Mouse (Mus musculus) stomach, embryonic 15.5 days (tissue): Measurements from ENCODE around the gene Ubl7. TPM values are rescaled to one million over a fixed set of nuclear protein-coding genes. Genes with fewer than 3 reads are reported as not detected.
A peak's percentile ranks its signal among the peaks of the same experiment; 100 is the strongest.

Source experiments
- ATAC-seq: fragments of 200-750 bp; cut with Nextera tagmentation; 2 replicates; pipeline ENCODE4 v1.8.0; 2017; ENCODE audit warnings: low read depth, moderate number of reproducible peaks, moderate TSS enrichment; ENCODE audit not compliant: insufficient read depth, low FRiP score
- H3K27ac ChIP-seq: fragments of 300-500 bp; sonication (generic); 2 replicates; pipeline ENCODE4 v1.5.1; 2015; ENCODE audit warnings: mild to moderate bottlenecking, inconsistent platforms
- H3K27me3 ChIP-seq: fragments of 300-500 bp; sonication (generic); replicated peaks from 2 replicates; pipeline ENCODE4 v1.6.1; 2015; ENCODE audit warnings: inconsistent platforms
- H3K36me3 ChIP-seq: fragments of 300-500 bp; sonication (generic); 2 replicates; pipeline ENCODE4 v1.6.1; 2015; ENCODE audit warnings: inconsistent platforms
- H3K4me1 ChIP-seq: fragments of 300-500 bp; sonication (generic); 2 replicates; pipeline ENCODE4 v1.6.1; 2015; ENCODE audit warnings: inconsistent platforms
- H3K4me2 ChIP-seq: fragments of 300-500 bp; sonication (generic); 2 replicates; pipeline ENCODE4 v1.6.1; 2015; ENCODE audit warnings: mild to moderate bottlenecking, inconsistent platforms
- H3K4me3 ChIP-seq: fragments of 300-500 bp; sonication (generic); replicated peaks from 2 replicates; pipeline ENCODE4 v1.5.1; 2015; ENCODE audit warnings: inconsistent platforms
- H3K9ac ChIP-seq: fragments of 300-500 bp; sonication (generic); 2 replicates; pipeline ENCODE4 v1.6.1; 2015; ENCODE audit warnings: inconsistent platforms
- H3K9me3 ChIP-seq: fragments of 300-500 bp; sonication (generic); 2 replicates; pipeline ENCODE4 v1.6.1; 2016; ENCODE audit warnings: inconsistent platforms
- whole genome bisulfite sequencing: fragments of 180-500 bp; shearing (Covaris S2); methylation state at CpG from one replicate; pipeline ENCODE4 v1.1.7; 2015; 5-methylcytosine and 5-hydroxymethylcytosine counted together
- polyA plus RNA-seq: library from polyadenylated mRNA; unstranded; fragments of >200 nt; fragmentation: Nextera tagmentation; extraction: Ambion mirVana; gene quantifications from 2 replicates; pipeline ENCODE4 v1.2.1, GENCODE M21; 2015

Gene Ubl7
- polyA plus RNA-seq = 85.4 and 92.0 TPM in 2 replicates

- Histone ChIP-seq H3K4me1 (peaks cover 5% of the 10 kb centered on the region; the same call in 1 of the 2 replicates), H3K27me3 (no peaks in the 10 kb centered on the region), H3K9me3 (no peaks in the 10 kb centered on the region), H3K4me2 (peak within 1 kb of the TSS; percentile 81), H3K27ac (peak within 1 kb of the TSS; percentile 79), H3K36me3 (no peaks in the 10 kb centered on the region), H3K9ac (peak within 1 kb of the TSS; percentile 59), H3K4me3 (peak within 1 kb of the TSS; percentile 67)
- peak; percentile 98 for ATAC-seq
- WGBS = 2% methylated on average over 47 of the region's 47 CpGs
Observed at GRCm38 (mm10) chr9:57910254-57911160, at the start of gene Ubl7. Gene Ubl7 (plus strand): TSS chr9:57910979.

GRCm38 (mm10) chr9:57861951-57862471 lies 48.8 kb upstream of the Ubl7 start:
- H3K36me3 ChIP-seq = no peaks in the 10 kb centered on the region
- 37% methylated on average over 9 of the region's 9 CpGs for WGBS
- 0 out of 2 replicates have a peak, but pooled peaks cover 5% of the 10 kb centered on the region for H3K4me1 ChIP-seq
- no peak overlapping the region for H3K9ac ChIP-seq
- no peak overlapping the region for H3K4me2 ChIP-seq
- no peak overlapping the region for H3K27ac ChIP-seq
- H3K9me3 ChIP-seq = no peaks in the 10 kb centered on the region
- H3K27me3 ChIP-seq = no peaks in the 10 kb centered on the region
- H3K4me3 ChIP-seq = no peak overlapping the region
- ATAC-seq = no peak

- Histone ChIP-seq H3K4me1 (0 out of 2 replicates have a peak, but pooled peaks cover 5% of the 10 kb centered on the region), H3K27me3 (no peaks in the 10 kb centered on the region), H3K4me3 (no peak overlapping the region), H3K27ac (no peak overlapping the region), H3K9ac (no peak overlapping the region), H3K36me3 (no peaks in the 10 kb centered on the region), H3K9me3 (no peaks in the 10 kb centered on the region), H3K4me2 (no peak overlapping the region)
- ATAC-seq = no peak
Observed at GRCm38 (mm10) chr9:57864336-57864735, 46.4 kb upstream of the Ubl7 start.

- Histone ChIP-seq H3K36me3 (no peaks in the 10 kb centered on the region), H3K4me1 (0 out of 2 replicates have a peak, but pooled peaks cover 5% of the 10 kb centered on the region), H3K27me3 (no peaks in the 10 kb centered on the region), H3K4me3 (no peak overlapping the region), H3K4me2 (no peak overlapping the region), H3K27ac (no peak overlapping the region), H3K9ac (no peak overlapping the region), H3K9me3 (no peaks in the 10 kb centered on the region)
- ATAC-seq = no peak
- WGBS = 65% methylated on average over 7 of the region's 7 CpGs
Observed at GRCm38 (mm10) chr9:57866530-57866929, 44.2 kb upstream of the Ubl7 start.

DNA sequence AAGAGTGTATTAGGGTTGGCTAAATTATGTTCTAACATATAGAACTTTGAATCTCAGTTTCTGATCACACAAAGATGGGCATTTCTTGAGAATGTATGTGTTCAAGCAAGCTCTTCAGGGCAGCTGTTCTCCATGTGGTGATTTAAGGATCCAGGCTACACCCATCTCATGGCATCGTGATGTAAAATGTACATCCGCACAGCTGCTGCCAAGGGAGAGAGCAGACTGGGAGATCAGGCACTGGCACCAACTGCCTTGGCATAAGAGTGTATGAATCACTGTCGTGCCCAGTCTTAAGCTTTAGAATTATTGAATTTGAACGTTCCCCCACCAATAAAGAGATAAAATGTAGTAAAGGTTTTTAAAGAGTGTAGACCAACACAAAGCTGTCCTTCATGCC lies 43.5 kb upstream of the Ubl7 start:
- H3K4me3 ChIP-seq = no peak overlapping the region
- H3K27me3 ChIP-seq = no peaks in the 10 kb centered on the region
- no peak overlapping the region for H3K27ac ChIP-seq
- no peaks in the 10 kb centered on the region for H3K36me3 ChIP-seq
- no peak overlapping the region for H3K9ac ChIP-seq
- H3K4me1 ChIP-seq = 0 out of 2 replicates have a peak, but pooled peaks cover under 1% of the 10 kb centered on the region
- WGBS = 81% methylated on average over 4 of the region's 4 CpGs
- no peaks in the 10 kb centered on the region for H3K9me3 ChIP-seq
- no peak overlapping the region for H3K4me2 ChIP-seq
- ATAC-seq = no peak

DNA sequence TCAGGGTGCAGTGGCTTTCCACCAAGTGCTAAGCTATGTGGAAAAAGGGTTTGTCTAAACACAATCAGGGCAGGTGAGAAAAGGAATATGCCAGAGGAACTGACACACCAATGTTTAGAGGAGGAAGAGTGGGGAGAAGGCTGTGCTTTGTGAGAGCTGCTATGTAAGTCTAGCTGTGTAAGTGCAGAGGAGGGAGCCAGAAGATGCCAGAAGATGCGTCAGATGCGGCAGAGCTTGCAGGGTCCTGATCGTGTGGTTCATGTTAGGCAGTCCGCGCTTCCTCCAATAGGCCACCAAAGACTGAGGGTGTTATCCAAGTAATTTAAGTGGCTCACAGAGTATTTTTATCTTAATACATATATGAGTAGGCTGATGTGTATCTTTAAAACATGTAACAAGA lies 42.9 kb upstream of the Ubl7 start:
- Histone ChIP-seq H3K9me3 (no peaks in the 10 kb centered on the region), H3K27me3 (no peaks in the 10 kb centered on the region), H3K36me3 (no peaks in the 10 kb centered on the region), H3K4me2 (no peak overlapping the region), H3K4me3 (no peak overlapping the region), H3K9ac (no peak overlapping the region), H3K4me1 (no peaks in the 10 kb centered on the region), H3K27ac (no peak overlapping the region)
- 83% methylated on average over 5 of the region's 5 CpGs for WGBS
- ATAC-seq = no peak

DNA sequence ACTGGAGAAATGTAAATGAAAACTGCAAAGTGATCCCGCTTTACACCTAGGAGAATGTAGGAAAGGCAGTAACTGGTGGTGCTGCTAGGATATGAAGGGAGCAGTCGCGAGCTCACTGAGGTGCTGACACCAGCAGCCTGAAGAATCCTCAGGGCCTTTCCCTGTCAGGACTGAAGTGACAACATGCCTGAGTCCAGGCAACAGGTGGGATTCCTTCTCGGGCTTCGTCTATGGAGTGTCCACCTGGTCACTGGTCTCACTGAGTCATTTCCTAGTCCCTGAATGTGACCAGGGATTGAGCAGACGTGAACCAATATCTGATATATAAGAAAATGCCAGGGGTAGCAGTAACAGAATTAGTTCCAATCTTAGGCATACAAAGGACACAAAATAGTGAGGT lies 42.0 kb upstream of the Ubl7 start:
- Histone ChIP-seq H3K4me3 (no peak overlapping the region), H3K27ac (no peak overlapping the region), H3K4me1 (no peaks in the 10 kb centered on the region), H3K36me3 (no peaks in the 10 kb centered on the region), H3K9ac (no peak overlapping the region), H3K27me3 (no peaks in the 10 kb centered on the region), H3K4me2 (no peak overlapping the region), H3K9me3 (no peaks in the 10 kb centered on the region)
- 76% methylated on average over 6 of the region's 6 CpGs for WGBS
- ATAC-seq = no peak

DNA sequence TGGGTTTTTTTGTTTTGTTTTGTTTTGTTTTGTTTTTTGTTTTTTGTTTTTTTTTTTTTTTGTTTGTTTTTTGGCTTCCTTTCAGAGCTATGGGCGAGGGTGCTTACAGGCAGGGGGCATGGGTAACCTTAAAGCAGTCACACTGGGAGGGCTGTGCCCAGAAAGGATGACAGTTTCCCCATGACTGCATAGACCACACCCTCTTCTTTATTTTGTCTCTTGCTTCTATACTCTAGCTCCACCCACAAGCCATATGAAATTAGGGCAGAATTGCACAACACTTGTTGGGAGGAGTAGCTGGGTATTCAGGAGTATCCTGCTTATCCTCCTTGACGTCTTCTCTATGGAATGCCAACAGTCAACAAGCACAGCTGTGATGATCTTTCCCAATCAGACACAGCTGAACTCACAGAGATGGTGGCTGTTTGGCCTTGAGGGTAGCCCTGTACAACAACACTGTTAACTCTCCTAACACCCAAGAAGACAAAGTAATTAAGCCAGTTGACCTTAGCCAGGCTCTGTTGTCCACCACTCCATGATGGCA lies 40.4 kb upstream of the Ubl7 start:
- WGBS = 44% methylated on average over 2 of the region's 2 CpGs
- H3K27ac ChIP-seq = no peak overlapping the region

GRCm38 (mm10) chr9:57874134-57874533 lies 36.6 kb upstream of the Ubl7 start:
- ATAC-seq = no peak
- no peaks in the 10 kb centered on the region for H3K4me1 ChIP-seq
- no peak overlapping the region for H3K4me3 ChIP-seq
- H3K27ac ChIP-seq = no peak overlapping the region
- no peak overlapping the region for H3K4me2 ChIP-seq
- WGBS = 81% methylated on average over 5 of the region's 5 CpGs
- H3K27me3 ChIP-seq = no peaks in the 10 kb centered on the region
- H3K9ac ChIP-seq = no peak overlapping the region
- no peaks in the 10 kb centered on the region for H3K9me3 ChIP-seq
- H3K36me3 ChIP-seq = no peaks in the 10 kb centered on the region

More for the DNA sequence above, 40.4 kb upstream of the Ubl7 start:
- Histone ChIP-seq H3K4me1 (no peaks in the 10 kb centered on the region), H3K27me3 (no peaks in the 10 kb centered on the region), H3K4me3 (no peak overlapping the region), H3K36me3 (no peaks in the 10 kb centered on the region), H3K4me2 (no peak overlapping the region), H3K9ac (no peak overlapping the region), H3K9me3 (no peaks in the 10 kb centered on the region)
- ATAC-seq = no peak

DNA sequence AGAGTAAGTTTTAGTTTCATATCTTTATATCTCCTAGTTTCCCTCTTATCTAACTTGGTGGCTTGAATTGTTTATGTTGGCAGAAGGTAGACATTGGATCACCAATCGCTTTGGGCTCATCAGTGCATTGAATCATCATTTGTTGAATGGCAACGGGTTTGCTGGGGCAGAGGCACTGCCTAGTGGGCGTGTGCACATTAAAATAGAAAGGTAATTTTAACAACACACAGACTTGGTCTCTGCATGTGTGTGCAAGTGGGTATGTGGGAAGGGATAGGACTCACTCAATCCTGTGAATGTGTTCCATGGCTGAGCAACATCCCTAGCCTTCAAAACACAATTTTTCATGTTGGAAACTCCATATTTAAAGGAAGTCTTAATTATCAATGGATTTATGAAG lies 35.8 kb upstream of the Ubl7 start:
- Histone ChIP-seq H3K27me3 (no peaks in the 10 kb centered on the region), H3K27ac (no peak overlapping the region), H3K36me3 (no peaks in the 10 kb centered on the region), H3K4me1 (no peaks in the 10 kb centered on the region), H3K4me3 (no peak overlapping the region), H3K9ac (no peak overlapping the region), H3K4me2 (no peak overlapping the region), H3K9me3 (no peaks in the 10 kb centered on the region)
- no peak for ATAC-seq
- WGBS = 63% methylated on average over 3 of the region's 3 CpGs

DNA sequence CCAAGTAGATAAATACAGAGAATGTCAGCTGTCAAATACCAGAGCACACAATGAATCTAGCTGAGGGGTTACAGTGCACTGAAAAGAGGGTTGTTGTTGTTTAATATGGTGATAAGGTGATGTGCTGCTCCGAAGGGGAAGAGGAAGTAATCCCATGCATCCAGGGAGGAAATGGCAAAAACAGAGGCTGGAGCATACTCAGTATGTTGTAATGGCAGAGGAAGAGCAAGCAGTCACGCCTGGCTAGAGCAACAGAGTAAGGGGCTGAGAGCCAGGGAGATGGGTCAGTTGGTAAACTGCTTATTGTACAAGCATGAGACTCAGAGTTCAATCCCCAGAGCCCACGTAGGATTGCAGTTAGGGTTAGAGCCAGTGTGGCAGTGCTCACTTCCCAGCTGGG lies 31.6 kb upstream of the Ubl7 start:
- WGBS = 39% methylated on average over 3 of the region's 3 CpGs
- no peak for ATAC-seq
- no peak overlapping the region for H3K4me2 ChIP-seq
- H3K4me3 ChIP-seq = no peak overlapping the region
- no peaks in the 10 kb centered on the region for H3K27me3 ChIP-seq
- H3K27ac ChIP-seq = no peak overlapping the region
- no peaks in the 10 kb centered on the region for H3K36me3 ChIP-seq
- H3K4me1 ChIP-seq = no peaks in the 10 kb centered on the region
- H3K9ac ChIP-seq = no peak overlapping the region
- H3K9me3 ChIP-seq = no peaks in the 10 kb centered on the region

DNA sequence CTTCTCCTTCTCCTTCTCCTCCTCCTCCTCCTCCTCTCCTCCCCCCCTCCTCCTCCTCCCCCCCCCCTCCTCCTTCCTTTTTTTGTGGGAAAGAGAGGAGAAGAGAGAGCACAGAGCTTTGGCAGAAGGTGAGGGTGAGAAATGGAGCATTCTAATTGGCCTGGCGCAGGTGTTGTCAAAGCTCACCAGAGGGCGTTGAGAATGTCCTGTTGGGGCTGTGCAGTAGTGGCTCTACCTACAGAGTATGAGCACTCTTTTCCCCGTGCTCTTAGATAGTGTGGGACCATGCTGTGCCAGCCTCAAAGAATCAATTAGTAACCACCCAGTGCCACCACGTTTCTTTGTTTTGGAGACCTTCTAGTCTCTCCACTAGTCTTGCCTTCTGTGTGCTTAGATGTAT lies 30.5 kb upstream of the Ubl7 start:
- Histone ChIP-seq H3K27ac (no peak overlapping the region), H3K36me3 (no peaks in the 10 kb centered on the region), H3K4me3 (no peak overlapping the region), H3K9me3 (no peaks in the 10 kb centered on the region), H3K9ac (no peak overlapping the region), H3K27me3 (no peaks in the 10 kb centered on the region), H3K4me1 (no peaks in the 10 kb centered on the region), H3K4me2 (no peak overlapping the region)
- WGBS = 25% methylated on average over 4 of the region's 4 CpGs
- no peak for ATAC-seq
